Mouse (Mus musculus): ENCODE measurements at regions not wholly inside any gene's neighbourhood (a gene's known extent, or its start where the extent isn't known, plus 50 kb on each side); places are given as distances from the start of the nearest gene placed in this dataset.
"Not testable (repeated sequence)": the region's sequence is repeated elsewhere in the genome, so short reads cannot be mapped to it uniquely, and the experiment has no call there.

- no peak for DNase-seq (ENCODE audit: low spot score)
- H3K4me1 ChIP-seq = peaks cover 11% of the 10 kb centered on the region
- no peak overlapping the region for H3K27ac ChIP-seq (replicated peaks)
- 79% methylated on average over 1 of the region's 1 CpGs for WGBS
- H3K4me3 ChIP-seq = no peak overlapping the region
- no peaks in the 10 kb centered on the region for H3K36me3 ChIP-seq
- H3K9me3 ChIP-seq (replicated peaks) = no peaks in the 10 kb centered on the region
- no peaks in the 10 kb centered on the region for H3K27me3 ChIP-seq (ENCODE audit: low read depth, poor library complexity, severe bottlenecking)
Measured at GRCm38 (mm10) chr1:42591855-42592254, 103.7 kb upstream of the Pou3f3 start.

GRCm38 (mm10) chr1:42597065-42597464, 98.5 kb upstream of the Pou3f3 start:
- no peaks in the 10 kb centered on the region; the same call in 1 of the 2 replicates for H3K27me3 ChIP-seq (ENCODE audit: low read depth, poor library complexity, severe bottlenecking)
- no peaks in the 10 kb centered on the region for H3K4me1 ChIP-seq
- no peaks in the 10 kb centered on the region for H3K36me3 ChIP-seq
- no peak overlapping the region for H3K27ac ChIP-seq (replicated peaks)
- H3K4me3 ChIP-seq = no peak overlapping the region
- WGBS = 75% methylated on average over 4 of the region's 4 CpGs
- DNase-seq (ENCODE audit: low spot score) = no peak
- no peaks in the 10 kb centered on the region for H3K9me3 ChIP-seq (replicated peaks)

DNA sequence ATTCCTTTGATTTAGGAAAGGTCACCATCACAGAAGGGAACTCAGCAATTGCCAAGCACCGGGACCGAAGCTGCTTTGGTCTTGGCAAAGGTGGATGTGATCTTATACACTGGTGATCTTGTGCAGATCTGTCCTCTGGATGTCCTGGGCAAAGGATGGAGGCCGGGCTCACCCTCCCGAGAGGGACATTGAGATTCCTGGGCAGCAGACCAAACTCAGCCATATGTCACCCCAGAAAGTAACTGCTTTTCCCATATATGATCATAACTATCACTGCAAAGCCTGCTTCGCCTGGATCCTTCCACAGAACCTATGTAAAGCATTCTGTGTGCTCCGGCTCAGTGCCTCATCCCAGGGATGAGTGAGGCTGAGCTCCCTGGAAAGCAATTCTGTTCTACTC, 96.3 kb upstream of the Pou3f3 start:
- no peak for DNase-seq (ENCODE audit: low spot score)
- no peaks in the 10 kb centered on the region for H3K4me1 ChIP-seq
- WGBS = 87% methylated on average over 6 of the region's 6 CpGs
- no peaks in the 10 kb centered on the region; the same call in 1 of the 2 replicates for H3K27me3 ChIP-seq (ENCODE audit: low read depth, poor library complexity, severe bottlenecking)
- H3K4me3 ChIP-seq = no peak overlapping the region
- H3K27ac ChIP-seq (replicated peaks) = no peak overlapping the region
- no peaks in the 10 kb centered on the region for H3K9me3 ChIP-seq (replicated peaks)
- H3K36me3 ChIP-seq = no peaks in the 10 kb centered on the region

GRCm38 (mm10) chr1:42606251-42606650, 89.3 kb upstream of the Pou3f3 start:
- Histone ChIP-seq H3K27ac (replicated peaks) (no peak overlapping the region), H3K36me3 (no peaks in the 10 kb centered on the region), H3K4me3 (no peak overlapping the region), H3K4me1 (no peaks in the 10 kb centered on the region; the same call in 1 of the 2 replicates), H3K9me3 (replicated peaks) (no peaks in the 10 kb centered on the region), H3K27me3 (ENCODE audit: low read depth, poor library complexity, severe bottlenecking) (no peaks in the 10 kb centered on the region)
- no peak for DNase-seq (ENCODE audit: low spot score)
- WGBS = 71% methylated on average over 7 of the region's 7 CpGs

DNA sequence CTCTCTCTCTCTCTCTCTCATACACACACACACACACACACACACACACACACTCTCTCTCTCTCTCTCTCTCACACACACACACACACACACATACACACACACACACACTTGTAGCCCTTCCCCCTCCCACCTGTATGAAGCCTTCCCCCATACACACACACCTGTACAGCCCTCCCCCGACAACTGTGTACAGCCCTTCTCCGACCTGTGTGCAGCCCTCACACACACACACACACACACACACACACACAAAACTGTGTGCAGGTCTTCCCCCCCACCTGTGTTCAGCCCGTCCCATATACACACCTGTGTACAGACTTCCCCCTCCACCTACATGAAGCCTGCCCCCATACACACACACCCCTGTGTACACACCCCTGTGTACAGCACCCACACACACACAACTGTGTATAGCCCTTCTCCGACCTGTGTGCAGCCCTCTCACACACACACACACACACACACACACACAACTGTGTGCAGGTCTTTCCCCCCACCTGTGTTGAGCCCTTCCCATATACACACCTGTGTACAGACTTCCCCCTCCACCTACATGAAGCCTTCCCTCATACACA, 88.0 kb upstream of the Pou3f3 start:
- DNase-seq (ENCODE audit: low spot score); H3K9me3 ChIP-seq (replicated peaks); H3K4me3 ChIP-seq; H3K27me3 ChIP-seq (ENCODE audit: low read depth, poor library complexity, severe bottlenecking); H3K27ac ChIP-seq (replicated peaks); H3K36me3 ChIP-seq; H3K4me1 ChIP-seq: not testable (repeated sequence)
- 89% methylated on average over 4 of the region's 4 CpGs for WGBS

DNA sequence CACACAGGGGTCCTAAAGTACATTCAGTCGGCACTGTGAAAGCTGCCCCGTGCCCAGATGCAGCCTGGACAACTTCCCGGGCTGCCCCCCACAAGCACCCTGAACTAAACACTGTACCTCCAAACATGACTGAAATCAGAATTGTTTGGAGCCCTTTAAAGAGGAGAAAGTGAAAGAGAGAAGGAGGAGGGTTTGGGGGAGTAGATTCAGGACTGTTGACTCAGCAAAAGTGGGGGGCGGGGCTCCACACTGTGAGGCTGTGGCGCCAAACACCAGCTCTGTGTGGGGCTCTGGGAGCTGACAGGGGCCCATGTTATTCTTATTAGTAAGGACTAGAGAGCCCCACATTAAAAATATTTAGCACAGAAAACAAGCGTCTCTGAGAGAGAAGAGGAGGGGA, 71.8 kb upstream of the Pou3f3 start:
- Histone ChIP-seq H3K36me3 (peaks cover 5% of the 10 kb centered on the region; the same call in 1 of the 2 replicates), H3K27ac (replicated peaks) (no peak overlapping the region), H3K27me3 (ENCODE audit: low read depth, poor library complexity, severe bottlenecking) (0 out of 2 replicates have a peak, but pooled peaks cover 2% of the 10 kb centered on the region), H3K4me3 (no peak overlapping the region), H3K9me3 (replicated peaks) (peaks cover 24% of the 10 kb centered on the region; the same call in 1 of the 2 replicates), H3K4me1 (peaks cover 44% of the 10 kb centered on the region)
- DNase-seq (ENCODE audit: low spot score) = no peak
- 81% methylated on average over 6 of the region's 6 CpGs for WGBS

- Histone ChIP-seq H3K4me3 (no peak overlapping the region), H3K27me3 (ENCODE audit: low read depth, poor library complexity, severe bottlenecking) (0 out of 2 replicates have a peak, but pooled peaks cover 2% of the 10 kb centered on the region), H3K9me3 (replicated peaks) (no peaks in the 10 kb centered on the region), H3K27ac (replicated peaks) (peak overlapping the region; percentile 79), H3K4me1 (peaks cover 78% of the 10 kb centered on the region), H3K36me3 (peaks cover 3% of the 10 kb centered on the region; the same call in 1 of the 2 replicates)
- DNase-seq (ENCODE audit: low spot score) = peak; percentile 73
- 15% methylated on average over 12 of the region's 12 CpGs for WGBS
Measured at GRCm38 (mm10) chr1:42628800-42629199, 66.8 kb upstream of the Pou3f3 start.

DNA sequence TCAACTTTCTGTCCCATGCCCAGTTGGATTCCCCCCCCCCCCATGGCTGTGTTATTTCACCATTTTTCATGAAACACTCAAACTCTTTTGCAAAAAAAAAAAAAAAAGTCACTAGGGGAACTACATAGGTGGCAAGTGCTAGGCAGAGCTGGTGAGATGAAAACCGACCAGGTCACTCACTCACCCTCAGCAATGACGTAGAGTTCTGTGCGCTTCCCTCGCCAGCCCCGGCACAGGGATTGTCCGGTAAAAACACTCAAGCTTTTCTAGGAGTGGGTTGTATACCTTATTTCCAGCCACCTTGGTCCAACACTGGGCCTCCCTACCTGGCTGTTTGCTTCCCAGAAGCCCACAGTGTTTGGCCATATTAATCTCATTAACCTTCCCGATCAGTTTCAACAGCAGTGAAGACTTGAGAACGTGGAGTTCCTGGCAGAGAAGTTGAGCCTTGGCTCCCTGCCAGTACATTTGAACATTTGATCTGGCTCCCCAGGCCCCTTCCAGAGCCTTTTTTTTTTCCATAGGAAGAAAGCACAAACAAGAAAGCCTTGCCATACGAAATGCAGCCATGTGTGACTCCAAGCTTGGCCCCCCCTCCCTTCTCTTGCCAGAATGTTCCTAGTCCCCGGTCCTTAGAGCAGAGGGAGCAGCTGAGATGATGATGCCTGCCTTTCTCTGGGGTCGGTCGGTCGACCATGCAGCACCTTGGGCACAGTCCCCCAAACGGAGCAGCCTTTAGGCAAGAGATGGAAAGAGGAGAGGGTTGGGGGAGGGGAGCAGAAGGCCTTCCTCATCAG, 65.9 kb upstream of the Pou3f3 start:
- peaks cover 74% of the 10 kb centered on the region for H3K4me1 ChIP-seq
- H3K36me3 ChIP-seq = peaks cover 3% of the 10 kb centered on the region; the same call in 1 of the 2 replicates

DNA sequence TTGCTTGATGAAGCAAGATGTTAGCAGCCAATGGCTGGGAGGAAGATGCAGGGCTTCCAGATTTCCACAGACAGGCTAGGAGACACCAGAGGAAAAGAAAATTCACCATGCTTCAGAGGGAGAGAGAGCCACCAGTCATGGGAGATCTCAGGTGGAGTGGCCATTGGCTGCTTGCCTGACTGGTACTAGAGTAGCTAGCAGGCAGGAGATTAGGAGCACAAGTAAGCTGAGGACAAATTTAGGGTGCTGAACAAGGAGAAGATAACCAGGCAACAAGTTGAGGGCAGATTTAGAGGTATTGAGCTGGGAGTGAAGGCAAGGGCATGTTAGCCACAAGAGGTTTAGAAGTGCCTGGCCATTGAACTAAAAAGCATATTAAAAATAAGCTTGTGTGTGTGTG, 63.3 kb upstream of the Pou3f3 start:
- H3K4me1 ChIP-seq = peaks cover 54% of the 10 kb centered on the region
- no peak overlapping the region for H3K27ac ChIP-seq (replicated peaks)
- peaks cover 3% of the 10 kb centered on the region; the same call in 1 of the 2 replicates for H3K36me3 ChIP-seq
- no peak for DNase-seq (ENCODE audit: low spot score)
- H3K4me3 ChIP-seq = no peak overlapping the region
- no peaks in the 10 kb centered on the region for H3K9me3 ChIP-seq (replicated peaks)
- 0 out of 2 replicates have a peak, but pooled peaks cover 2% of the 10 kb centered on the region for H3K27me3 ChIP-seq (ENCODE audit: low read depth, poor library complexity, severe bottlenecking)

More for the DNA sequence above, 65.9 kb upstream of the Pou3f3 start:
- Histone ChIP-seq H3K27ac (replicated peaks) (peak overlapping the region; percentile 79), H3K4me3 (0 out of 2 replicates have a peak overlapping the region, but pooled peaks have one; percentile 1), H3K9me3 (replicated peaks) (no peaks in the 10 kb centered on the region), H3K27me3 (ENCODE audit: low read depth, poor library complexity, severe bottlenecking) (0 out of 2 replicates have a peak, but pooled peaks cover 2% of the 10 kb centered on the region)
- WGBS = 34% methylated on average over 14 of the region's 14 CpGs
- DNase-seq (ENCODE audit: low spot score) = peak; percentile 31

GRCm38 (mm10) chr1:42636558-42636957, 59.0 kb upstream of the Pou3f3 start:
- Histone ChIP-seq H3K4me1 (peaks cover 23% of the 10 kb centered on the region), H3K27me3 (ENCODE audit: low read depth, poor library complexity, severe bottlenecking) (no peaks in the 10 kb centered on the region), H3K36me3 (peaks cover 3% of the 10 kb centered on the region; the same call in 1 of the 2 replicates), H3K27ac (replicated peaks) (no peak overlapping the region), H3K4me3 (no peak overlapping the region), H3K9me3 (replicated peaks) (no peaks in the 10 kb centered on the region)
- 74% methylated on average over 5 of the region's 5 CpGs for WGBS
- DNase-seq (ENCODE audit: low spot score) = no peak
